Mouse (Mus musculus) heart, embryonic 16.5 days (tissue): ENCODE results near the gene Pak6. TPM values are rescaled to one million over a fixed set of nuclear protein-coding genes. Genes with fewer than 3 reads are reported as not detected.

Experiments used
- ATAC-seq: fragments of 200-750 bp; cut with Nextera tagmentation; replicated peaks from 2 replicates; pipeline ENCODE4 v1.8.0; 2017; ENCODE audit warnings: moderate number of reproducible peaks; ENCODE audit not compliant: insufficient read depth, low FRiP score; ENCODE audit errors: extremely low read depth
- H3K27ac ChIP-seq: fragments of 300-500 bp; sonication (generic); 2 replicates; pipeline ENCODE4 v1.5.1; 2014; ENCODE audit warnings: mild to moderate bottlenecking, low read length, control low read depth, moderate library complexity
- H3K27me3 ChIP-seq: fragments of 300-500 bp; sonication (generic); 2 replicates; pipeline ENCODE4 v1.6.1; 2014; ENCODE audit warnings: low read length, mixed read lengths; ENCODE audit not compliant: control insufficient read depth, insufficient read depth
- H3K36me3 ChIP-seq: fragments of 300-500 bp; sonication (generic); 2 replicates; pipeline ENCODE4 v1.6.1; 2014; ENCODE audit not compliant: control insufficient read depth, insufficient read depth
- H3K4me1 ChIP-seq: fragments of 300-500 bp; sonication (generic); 2 replicates; pipeline ENCODE4 v1.6.1; 2014; ENCODE audit warnings: low read length, mixed read lengths; ENCODE audit not compliant: control insufficient read depth, insufficient read depth
- H3K4me2 ChIP-seq: fragments of 300-500 bp; sonication (generic); 2 replicates; pipeline ENCODE4 v1.6.1; 2014; ENCODE audit warnings: low read depth, mild to moderate bottlenecking, control low read depth, low read length
- H3K4me3 ChIP-seq: fragments of 300-500 bp; sonication (generic); 2 replicates; pipeline ENCODE4 v1.5.1; 2014; ENCODE audit warnings: mild to moderate bottlenecking, control low read depth, low read length
- H3K9ac ChIP-seq: fragments of 300-500 bp; sonication (generic); 2 replicates; pipeline ENCODE4 v1.6.1; 2014; ENCODE audit warnings: low read length, control low read depth
- H3K9me3 ChIP-seq: fragments of 300-500 bp; sonication (generic); replicated peaks from 2 replicates; pipeline ENCODE4 v1.6.1; 2016; ENCODE audit warnings: low read length; ENCODE audit not compliant: control insufficient read depth
- WGBS: fragments of 180-500 bp; shearing (Covaris S2); extraction: QIAGEN DNeasy Blood & Tissue Kit; methylation state at CpG from one replicate; pipeline ENCODE4 v1.1.7; 2014; 5-methylcytosine and 5-hydroxymethylcytosine counted together
- polyA plus RNA-seq: library from polyadenylated mRNA; unstranded; fragments of >200 nt; fragmentation: Nextera tagmentation; extraction: Ambion mirVana; gene quantifications from 2 replicates; pipeline ENCODE4 v1.2.1, GENCODE M21; 2015

Pak6 gene
- polyA plus RNA-seq, 1 experiment from 2014 or later: 9.8 TPM

- no peak overlapping the region for H3K27ac ChIP-seq
- no peak for ATAC-seq
- H3K4me2 ChIP-seq: no peak overlapping the region
- H3K27me3 ChIP-seq: peaks cover 32% of the 10 kb centered on the region
- H3K36me3 ChIP-seq: no peaks in the 10 kb centered on the region
- peaks cover 51% of the 10 kb centered on the region for H3K4me1 ChIP-seq
- no peak overlapping the region for H3K9ac ChIP-seq
- no peak overlapping the region for H3K4me3 ChIP-seq
- 64% methylated on average over 4 of the region's 4 CpGs for WGBS
- H3K9me3 ChIP-seq: no peaks in the 10 kb centered on the region
Measured at GRCm38 (mm10) chr2:118708472-118708871, 45.4 kb downstream of the Pak6 start.

GRCm38 (mm10) chr2:118709655-118710221, 46.6 kb downstream of the Pak6 start:
- peaks cover 42% of the 10 kb centered on the region for H3K4me1 ChIP-seq
- ATAC-seq: no peak
- 58% methylated on average over 4 of the region's 4 CpGs for WGBS

GRCm38 (mm10) chr2:118711038-118711494, 48.0 kb downstream of the Pak6 start:
- H3K4me1 ChIP-seq: peaks cover 46% of the 10 kb centered on the region
- H3K4me3 ChIP-seq: peak overlapping the region; percentile 47
- peaks cover 12% of the 10 kb centered on the region for H3K27me3 ChIP-seq
- H3K9me3 ChIP-seq: no peaks in the 10 kb centered on the region
- H3K36me3 ChIP-seq: no peaks in the 10 kb centered on the region
- peak overlapping the region; percentile 68 for H3K9ac ChIP-seq
- H3K27ac ChIP-seq: no peak overlapping the region
- under 1% methylated on average over 36 of the region's 36 CpGs for WGBS
- H3K4me2 ChIP-seq: peak overlapping the region; percentile 74
- peak; percentile 47 for ATAC-seq

More at GRCm38 (mm10) chr2:118709655-118710221, 46.6 kb downstream of the Pak6 start:
- Histone ChIP-seq H3K36me3 (no peaks in the 10 kb centered on the region), H3K4me3 (no peak overlapping the region), H3K4me2 (no peak overlapping the region), H3K9ac (no peak overlapping the region), H3K9me3 (no peaks in the 10 kb centered on the region), H3K27ac (no peak overlapping the region), H3K27me3 (peaks cover 23% of the 10 kb centered on the region)

GRCm38 (mm10) chr2:118713631-118714030, 50.5 kb downstream of the Pak6 start:
- ATAC-seq: no peak
- no peaks in the 10 kb centered on the region for H3K36me3 ChIP-seq
- 94% methylated on average over 6 of the region's 6 CpGs for WGBS
- peaks cover 6% of the 10 kb centered on the region for H3K27me3 ChIP-seq
- no peak overlapping the region for H3K27ac ChIP-seq
- peaks cover 49% of the 10 kb centered on the region for H3K4me1 ChIP-seq
- no peak overlapping the region for H3K9ac ChIP-seq
- no peak overlapping the region for H3K4me3 ChIP-seq
- H3K9me3 ChIP-seq: no peaks in the 10 kb centered on the region
- no peak overlapping the region for H3K4me2 ChIP-seq

GRCm38 (mm10) chr2:118714230-118714629, 51.1 kb downstream of the Pak6 start:
- WGBS: 59% methylated on average over 4 of the region's 4 CpGs
- no peaks in the 10 kb centered on the region for H3K9me3 ChIP-seq
- H3K9ac ChIP-seq: no peak overlapping the region
- no peak overlapping the region for H3K4me3 ChIP-seq
- H3K36me3 ChIP-seq: no peaks in the 10 kb centered on the region
- peaks cover 6% of the 10 kb centered on the region for H3K27me3 ChIP-seq
- H3K4me1 ChIP-seq: peaks cover 48% of the 10 kb centered on the region
- no peak overlapping the region for H3K27ac ChIP-seq
- no peak overlapping the region for H3K4me2 ChIP-seq
- ATAC-seq: no peak

GRCm38 (mm10) chr2:118716677-118717076, 53.6 kb downstream of the Pak6 start:
- Histone ChIP-seq H3K4me2 (no peak overlapping the region), H3K9ac (peak overlapping the region; percentile 55), H3K9me3 (no peaks in the 10 kb centered on the region), H3K27me3 (peaks cover 3% of the 10 kb centered on the region; the same call in 1 of the 2 replicates), H3K4me1 (peaks cover 26% of the 10 kb centered on the region), H3K4me3 (no peak overlapping the region), H3K36me3 (no peaks in the 10 kb centered on the region), H3K27ac (peak overlapping the region; percentile 96)
- peak; percentile 94 for ATAC-seq
- WGBS: 34% methylated on average over 5 of the region's 5 CpGs

- no peak for ATAC-seq
- Histone ChIP-seq H3K4me1 (peaks cover 11% of the 10 kb centered on the region), H3K27me3 (no peaks in the 10 kb centered on the region), H3K27ac (no peak overlapping the region), H3K4me2 (no peak overlapping the region), H3K4me3 (no peak overlapping the region), H3K9ac (no peak overlapping the region), H3K9me3 (no peaks in the 10 kb centered on the region), H3K36me3 (no peaks in the 10 kb centered on the region)
- WGBS: 74% methylated on average over 15 of the region's 15 CpGs
Measured at GRCm38 (mm10) chr2:118723693-118724486, 60.8 kb downstream of the Pak6 start.

GRCm38 (mm10) chr2:118725511-118725910, 62.4 kb downstream of the Pak6 start:
- WGBS: 84% methylated on average over 4 of the region's 4 CpGs
- Histone ChIP-seq H3K9ac (no peak overlapping the region), H3K27ac (no peak overlapping the region), H3K4me2 (no peak overlapping the region), H3K9me3 (no peaks in the 10 kb centered on the region), H3K27me3 (no peaks in the 10 kb centered on the region), H3K36me3 (no peaks in the 10 kb centered on the region), H3K4me1 (peaks cover 26% of the 10 kb centered on the region), H3K4me3 (no peak overlapping the region)
- no peak for ATAC-seq

- no peak overlapping the region for H3K27ac ChIP-seq
- peaks cover 28% of the 10 kb centered on the region for H3K4me1 ChIP-seq
- WGBS: 86% methylated on average over 2 of the region's 2 CpGs
- H3K27me3 ChIP-seq: no peaks in the 10 kb centered on the region
- no peaks in the 10 kb centered on the region for H3K9me3 ChIP-seq
- no peak overlapping the region for H3K4me3 ChIP-seq
- H3K36me3 ChIP-seq: no peaks in the 10 kb centered on the region
- no peak overlapping the region for H3K4me2 ChIP-seq
- no peak for ATAC-seq
- H3K9ac ChIP-seq: no peak overlapping the region
Measured at GRCm38 (mm10) chr2:118726873-118727272, 63.8 kb downstream of the Pak6 start.
